Mouse (Mus musculus): ENCODE data around the gene Olfr890. TPM values are rescaled to one million over a fixed set of nuclear protein-coding genes. Genes with fewer than 3 reads are reported as not detected.
"Not testable (repeated sequence)": the region's sequence is repeated elsewhere in the genome, so short reads cannot be mapped to it uniquely, and the experiment has no call there.

Gene Olfr890
- total RNA-seq (2021), result not detected
- long read RNA-seq, experiment 1, result 0 reads
- long read RNA-seq, experiment 2, result 0 reads

DNA sequence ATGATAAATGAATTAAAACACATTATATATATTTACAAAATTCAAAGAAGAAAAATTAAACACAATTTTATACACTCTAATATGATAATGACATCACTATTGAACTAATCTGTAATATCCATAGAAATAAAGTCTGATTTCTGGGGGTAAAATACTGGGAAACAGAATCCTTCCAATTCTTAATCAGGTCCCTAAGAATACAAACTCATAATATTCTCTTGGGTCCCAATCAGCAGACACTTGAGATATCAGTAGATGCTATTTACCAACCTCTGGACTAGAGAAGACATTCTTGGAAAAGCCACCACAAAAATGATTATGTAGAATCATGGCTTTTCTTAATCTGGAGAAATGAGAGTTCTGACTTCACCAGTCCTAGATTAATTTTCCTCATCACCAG is at the start of gene Olfr890:
Gene Olfr890, plus strand, starts transcription at position 301 of the 400 bp plus-strand sequence.
- intact Hi-C loops (cut with DNase I), result no loop called here
- no peak for DNase-seq

DNA sequence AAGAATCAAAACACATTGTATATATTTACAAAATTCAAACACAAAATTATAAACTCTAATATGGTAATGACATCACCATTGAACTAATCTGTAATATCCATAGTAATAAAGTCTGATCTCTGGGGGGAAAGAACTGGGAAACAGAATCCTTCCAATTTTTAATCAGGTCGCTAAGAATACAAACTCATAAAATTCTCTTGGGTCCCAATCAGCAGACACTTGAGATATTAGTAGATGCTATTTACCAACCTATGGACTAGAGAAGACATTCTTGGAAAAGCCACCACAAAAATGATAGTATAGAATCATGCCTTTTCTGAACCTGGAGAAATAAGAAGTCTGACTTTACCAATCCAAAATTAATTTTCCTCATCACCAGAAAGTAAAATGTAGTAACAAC is 34.5 kb upstream of the Olfr890 start, which contains the start of gene Olfr888:
Gene Olfr888, plus strand, starts transcription at position 301 of the 400 bp plus-strand sequence.
- no peak for DNase-seq
- intact Hi-C loops (cut with DNase I), result no loop called here

DNA sequence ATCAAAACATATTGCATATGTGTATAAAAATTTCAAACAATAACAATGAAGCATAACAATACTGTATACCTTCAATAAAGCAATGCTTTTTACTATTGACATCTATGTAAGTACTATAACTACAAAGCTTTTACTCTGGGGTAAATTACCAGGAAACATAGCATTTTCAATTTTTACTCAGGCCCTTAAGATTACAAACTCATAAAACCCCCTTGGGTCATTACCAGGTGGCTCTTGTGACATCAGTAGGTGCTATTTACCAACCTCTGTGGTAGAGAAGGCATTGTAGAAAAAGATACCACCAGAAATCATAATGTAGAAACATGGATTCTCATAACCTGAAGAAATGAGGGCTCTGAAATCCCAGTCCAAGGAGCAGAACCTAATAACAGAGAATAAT is 27.4 kb upstream of the Olfr890 start, which contains the start of gene Olfr889:
Gene Olfr889, plus strand, starts transcription at position 301 of the 400 bp plus-strand sequence.
- DNase-seq, result no peak
- intact Hi-C loops (cut with DNase I), result no loop called here

DNA sequence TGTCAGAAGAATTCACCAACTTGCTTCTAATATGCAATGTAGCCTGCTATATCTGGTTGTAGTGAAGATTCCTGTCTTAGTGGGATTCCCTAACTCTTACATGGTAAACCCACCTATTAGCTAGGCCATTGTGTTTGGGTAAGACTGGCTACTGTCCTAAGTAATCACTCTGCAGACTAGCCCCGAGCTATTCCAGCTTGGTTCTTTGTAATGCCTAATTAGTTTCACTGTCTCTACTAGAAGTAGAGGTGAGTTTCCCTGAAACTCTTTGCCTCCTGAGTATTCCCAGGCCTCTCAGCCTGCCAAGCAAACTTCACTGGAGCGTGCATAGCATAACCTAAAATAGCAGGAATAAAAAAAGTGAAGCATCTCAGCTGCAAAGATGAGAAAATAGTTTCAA is 26.0 kb downstream of the Olfr890 start:
- intact Hi-C loops (cut with DNase I); DNase-seq: not testable (repeated sequence)

DNA sequence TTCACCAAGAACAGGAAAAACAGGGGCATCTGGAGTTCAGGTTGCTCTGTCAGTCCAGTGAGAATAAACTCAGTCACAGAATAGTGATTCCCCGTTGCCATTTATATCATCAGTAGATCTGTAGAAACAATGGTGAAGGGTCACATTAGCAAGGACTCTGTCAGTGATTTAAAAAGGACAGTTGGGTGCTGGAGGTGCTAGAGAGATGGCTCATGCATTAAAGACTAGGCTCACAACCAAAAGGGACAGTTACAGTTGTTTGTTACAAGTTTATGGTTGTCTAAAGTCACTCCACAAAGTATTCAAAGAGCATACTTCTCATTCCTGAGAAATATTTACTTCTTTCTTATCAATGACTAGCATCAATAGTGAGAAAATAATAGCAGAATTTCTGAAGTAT is 38.4 kb downstream of the Olfr890 start, which contains the start of gene Olfr891:
Gene Olfr891, minus strand, starts transcription at position 101 of the 400 bp plus-strand sequence.
- no peak for DNase-seq
- intact Hi-C loops (cut with DNase I), result no loop called here

Other genes starting within 250 kb of the Olfr890 start
- not detected for gene Olfr145, start 245.8 kb upstream of the Olfr890 start, total RNA-seq (2021)
- not detected for gene Olfr878, start 224.7 kb upstream of the Olfr890 start, total RNA-seq (2021)
- gene Olfr881, start 150.7 kb upstream of the Olfr890 start, total RNA-seq (2021), result not detected
- gene Olfr883, start 116.7 kb upstream of the Olfr890 start, total RNA-seq (2021), result not detected
- gene Olfr884, start 96.0 kb upstream of the Olfr890 start, total RNA-seq (2021), result not detected
- gene Olfr885, start 81.2 kb upstream of the Olfr890 start, total RNA-seq (2021), result not detected
- not detected for gene Olfr887, start 58.4 kb upstream of the Olfr890 start, total RNA-seq (2021)
- gene Olfr888, start 34.4 kb upstream of the Olfr890 start, total RNA-seq (2021), result not detected
- not detected for gene Olfr889, start 27.3 kb upstream of the Olfr890 start, total RNA-seq (2021)
- gene Olfr891, start 38.3 kb downstream of the Olfr890 start, total RNA-seq (2021), result not detected
- gene Olfr893, start 65.8 kb downstream of the Olfr890 start, total RNA-seq (2021), result not detected
- not detected for gene Olfr894, start 75.5 kb downstream of the Olfr890 start, total RNA-seq (2021)
- not detected for gene Olfr143, start 110.3 kb downstream of the Olfr890 start, total RNA-seq (2021)
- not detected for gene Olfr895, start 125.3 kb downstream of the Olfr890 start, total RNA-seq (2021)
- gene Olfr896-ps1, start 148.6 kb downstream of the Olfr890 start, total RNA-seq (2021), result not detected
- not detected for gene Olfr25, start 186.5 kb downstream of the Olfr890 start, total RNA-seq (2021)
- gene Olfr898, start 205.9 kb downstream of the Olfr890 start, total RNA-seq (2021), result not detected
- gene Olfr250, start 224.4 kb downstream of the Olfr890 start, total RNA-seq (2021), result not detected
- not detected for gene Olfr251, start 234.6 kb downstream of the Olfr890 start, total RNA-seq (2021)

Data from heart, postnatal 14 days (tissue).